In the genomic region with DNA sequence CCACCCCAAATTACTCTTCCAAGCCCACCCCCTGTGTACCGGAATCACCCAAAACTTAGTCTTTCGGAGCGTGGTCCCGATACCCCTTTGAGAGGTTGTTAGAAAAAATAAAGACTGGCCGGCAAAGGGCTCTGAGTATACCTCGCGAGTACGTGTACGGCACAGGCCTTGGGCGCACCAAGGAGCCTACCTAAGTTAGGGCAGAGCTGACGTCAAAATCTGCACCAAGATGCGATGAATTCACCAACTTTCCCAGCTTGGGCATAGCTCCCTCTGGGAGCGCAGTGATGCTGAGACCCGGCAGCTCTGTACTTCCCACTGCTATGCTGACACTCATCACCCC, we compare ENCODE assay signal across 9 mouse cellular contexts. TPM values are rescaled to one million over a fixed set of nuclear protein-coding genes. Genes with fewer than 3 reads are reported as not detected.
DNase-seq lines count a peak whose midpoint lies in the region; ATAC-seq and TF ChIP-seq lines count a peak whose summit lies in the region.
"Had no signal": no experiment of that assay in that cellular context is flagged by ENCODE, and none has a peak within 500 bp of the region (broad histone marks: within the 10 kb centered on the region; RNA-seq: fewer than 3 reads in every experiment).

No protein-coding gene starts in this region.

- 1% methylated on average over 14 of the region's 14 CpGs for WGBS in heart, embryonic 12.5 days
- 2% methylated on average over 14 of the region's 14 CpGs for WGBS in forebrain, embryonic 14.5 days
- WGBS in liver, embryonic 14.5 days (ENCODE audit: insufficient replicate concordance), result 3% methylated on average over 14 of the region's 14 CpGs

- peaks cover 37% of the 10 kb centered on the region for H3K4me1 ChIP-seq in heart, embryonic 12.5 days (replicated peaks)
- peaks cover 76% of the 10 kb centered on the region for H3K4me1 ChIP-seq in E14TG2a.4 (replicated peaks; ENCODE audit: low read depth, low read length)
- H3K4me1 ChIP-seq in forebrain, embryonic 14.5 days (ENCODE audit: control insufficient read depth, insufficient read depth, low read length), result peaks cover 11% of the 10 kb centered on the region
- 0 out of 4 replicates have a peak, but pooled peaks cover 0 to 4% of the 10 kb centered on the region in 2 experiments for H3K4me1 ChIP-seq in liver, embryonic 14.5 days (replicated peaks; ENCODE audit: control insufficient read depth in 2 of 2, insufficient read depth in 2 of 2, low read length in 1 of 2)

- intact Hi-C loops in heart, postnatal 14 days (cut with DNase I), result loop anchor here (10.0 kb wide), 1 partner anchor 377 kb away; a partner anchor contains a TSS

- peak overlapping the region; percentile 70 for H3K27ac ChIP-seq in heart, embryonic 12.5 days (ENCODE audit: poor library complexity, severe bottlenecking)
- H3K27ac ChIP-seq in forebrain, embryonic 14.5 days (ENCODE audit: low read depth, low read length), result no peak overlapping the region
- no peak overlapping the region for H3K27ac ChIP-seq in liver, embryonic 14.5 days

- DNase-seq in heart, postnatal 14 days, result no peak
- DNase-seq in forebrain, embryonic 14.5 days (ENCODE audit: low spot score), result peak; percentile 32
- no peak for DNase-seq in liver, embryonic 14.5 days (ENCODE audit: low read depth in 3 of 3, low spot score in 3 of 3)
- DNase-seq in right cerebral cortex, postnatal 4 days, result no peak
- no peak for DNase-seq in spleen, adult 18-20 months
- no peak for DNase-seq in urinary bladder, postnatal 36 days (ENCODE audit: low spot score in 2 of 2)

- peak overlapping the region; percentile 65 for H3K4me3 ChIP-seq in heart, embryonic 12.5 days
- H3K4me3 ChIP-seq in E14TG2a.4 (replicated peaks; ENCODE audit: low read length), result peak overlapping the region; percentile 86
- H3K4me3 ChIP-seq in forebrain, embryonic 14.5 days (ENCODE audit: low read depth, low read length), result peak overlapping the region; percentile 21
- no peak overlapping the region for H3K4me3 ChIP-seq in liver, embryonic 14.5 days (ENCODE audit: insufficient read depth in 1 of 2, low read depth in 2 of 2, low read length in 2 of 2)

- no peaks in the 10 kb centered on the region for H3K9me3 ChIP-seq in heart, embryonic 12.5 days (replicated peaks)
- H3K9me3 ChIP-seq in E14TG2a.4 (ENCODE audit: low read length), result no peaks in the 10 kb centered on the region
- H3K9me3 ChIP-seq in forebrain, embryonic 14.5 days (replicated peaks; ENCODE audit: control insufficient read depth, low read length), result no peaks in the 10 kb centered on the region
- H3K9me3 ChIP-seq in liver, embryonic 14.5 days (ENCODE audit: control insufficient read depth, low read length), result no peaks in the 10 kb centered on the region

- TF ChIP-seq EP300 in liver, embryonic 14.5 days (IDR thresholded peaks at IDR 0.05; ENCODE audit: low read depth), result no peak

- peak overlapping the region; percentile 74 for H3K9ac ChIP-seq in heart, embryonic 12.5 days
- no peak overlapping the region for H3K9ac ChIP-seq in forebrain, embryonic 14.5 days (ENCODE audit: low read length)
- H3K9ac ChIP-seq in liver, embryonic 14.5 days (replicated peaks), result no peak overlapping the region

- H3K36me3 ChIP-seq in heart, embryonic 12.5 days, result no peaks in the 10 kb centered on the region
- H3K36me3 ChIP-seq in E14TG2a.4 (ENCODE audit: insufficient read depth, low read length), result peaks cover 51% of the 10 kb centered on the region
- H3K36me3 ChIP-seq in forebrain, embryonic 14.5 days (ENCODE audit: control insufficient read depth, insufficient read depth, low read length), result no peaks in the 10 kb centered on the region
- H3K36me3 ChIP-seq in liver, embryonic 14.5 days (replicated peaks; ENCODE audit: control insufficient read depth, insufficient read depth, low read depth), result no peaks in the 10 kb centered on the region

- peaks cover 58% of the 10 kb centered on the region for H3K27me3 ChIP-seq in heart, embryonic 12.5 days (replicated peaks)
- H3K27me3 ChIP-seq in E14TG2a.4 (ENCODE audit: insufficient read depth, low read length), result no peaks in the 10 kb centered on the region
- peaks cover 53% of the 10 kb centered on the region for H3K27me3 ChIP-seq in forebrain, embryonic 14.5 days (replicated peaks; ENCODE audit: control insufficient read depth, insufficient read depth, low read length)
- peaks cover 51% of the 10 kb centered on the region for H3K27me3 ChIP-seq in liver, embryonic 14.5 days (ENCODE audit: control insufficient read depth, insufficient read depth, low read length)

- 0 out of 2 replicates have a peak, but pooled peaks have one; percentile 0 for ATAC-seq in heart, embryonic 12.5 days (ENCODE audit: insufficient number of reproducible peaks, low FRiP score)
- ATAC-seq in forebrain, embryonic 14.5 days, result no peak
- no peak for ATAC-seq in liver, embryonic 14.5 days (ENCODE audit: insufficient read depth)

- no peak for TF ChIP-seq CTCF in E14TG2a.4 (conservative IDR thresholded peaks at IDR 0.05; ENCODE audit: low read length)
- no peak for TF ChIP-seq CTCF in liver, embryonic 14.5 days (IDR thresholded peaks at IDR 0.05; ENCODE audit: low read depth)

- H3K4me2 ChIP-seq in heart, embryonic 12.5 days, result peak overlapping the region; percentile 81
- peak overlapping the region; percentile 51 for H3K4me2 ChIP-seq in forebrain, embryonic 14.5 days (ENCODE audit: low read length)
- H3K4me2 ChIP-seq in liver, embryonic 14.5 days (ENCODE audit: low read depth), result peak overlapping the region; percentile 54

RNA-seq across cellular contexts. Expression of a gene that starts 0.2 kb away (rescaled TPM):
- polyA plus RNA-seq in heart, embryonic 12.5 days (2016; fragmentation: Nextera tagmentation; extraction: Ambion mirVana), result 56.9 and 57.6 TPM in 2 replicates
- 10 to 100 TPM; 77.1 to 77.6 TPM for total RNA-seq in heart, postnatal 14 days (2021)
- polyA plus RNA-seq in forebrain, embryonic 14.5 days (2014; fragmentation: Nextera tagmentation; extraction: Ambion mirVana), result 0.60 and 1.2 TPM in 2 replicates
- 2.3 and 4.8 TPM in 2 replicates for polyA plus RNA-seq in liver, embryonic 14.5 days (2012; rRNA removed)
- 12.4 and 15.6 TPM in 2 replicates for polyA plus RNA-seq in liver, embryonic 14.5 days (2014; fragmentation: Nextera tagmentation; extraction: Ambion mirVana)
- total RNA-seq: CH12.LX had no signal

RNA-seq across cellular contexts. Expression of a gene that starts 37.1 kb away (rescaled TPM):
- 24.7 and 24.9 TPM in 2 replicates for polyA plus RNA-seq in heart, embryonic 12.5 days (2016; fragmentation: Nextera tagmentation; extraction: Ambion mirVana)
- 10 to 100 TPM; 56.1 to 64.2 TPM for total RNA-seq in heart, postnatal 14 days (2021)
- polyA plus RNA-seq in forebrain, embryonic 14.5 days (2014; fragmentation: Nextera tagmentation; extraction: Ambion mirVana), result 34.4 and 39.7 TPM in 2 replicates
- polyA plus RNA-seq in liver, embryonic 14.5 days (2012; rRNA removed), result 2.6 and 2.7 TPM in 2 replicates
- polyA plus RNA-seq in liver, embryonic 14.5 days (2014; fragmentation: Nextera tagmentation; extraction: Ambion mirVana), result 2.6 and 2.9 TPM in 2 replicates

RNA-seq across cellular contexts. Expression of a gene that starts 41.2 kb away (rescaled TPM):
- 2.9 and 3.4 TPM in 2 replicates for polyA plus RNA-seq in heart, embryonic 12.5 days (2016; fragmentation: Nextera tagmentation; extraction: Ambion mirVana)
- total RNA-seq in heart, postnatal 14 days (2021), result 10 to 100 TPM; 11.6 to 12.8 TPM
- 1.6 and 2.4 TPM in 2 replicates for polyA plus RNA-seq in forebrain, embryonic 14.5 days (2014; fragmentation: Nextera tagmentation; extraction: Ambion mirVana)
- polyA plus RNA-seq in liver, embryonic 14.5 days (2012; rRNA removed), result 1.1 and 1.2 TPM in 2 replicates
- polyA plus RNA-seq in liver, embryonic 14.5 days (2014; fragmentation: Nextera tagmentation; extraction: Ambion mirVana), result 0.66 and 0.85 TPM in 2 replicates

Comparison
In these comparisons a context has a peak if more than half of its experiments do, and no peak if none do; other contexts are left out.
1. H3K4me3 ChIP-seq: peak in heart, embryonic 12.5 days (single experiment), E14TG2a.4 (single experiment) and forebrain, embryonic 14.5 days (single experiment); none in liver, embryonic 14.5 days (0 of 2).
2. Peak in every context shown above with its lines, with median percentiles within 50 percentile points of each other: H3K4me2 ChIP-seq.